Mouse (Mus musculus): Measurements from ENCODE around the gene Mmp17. TPM values are rescaled to one million over a fixed set of nuclear protein-coding genes. Genes with fewer than 3 reads are reported as not detected.
A peak's percentile ranks its signal among the peaks of the same experiment; 100 is the strongest.

Mmp17 gene
- total RNA-seq (2012; rRNA removed), result 0.92 and 1.1 TPM in 2 replicates
- 1 to 10 TPM in 1 of 2 experiments, not detected in 1; 1.6 TPM for polyA plus RNA-seq (2012; ENCODE audit: insufficient read depth in 1 of 2, insufficient read length in 2 of 2, low read depth in 1 of 2, low replicate concordance in 2 of 2, missing spikeins in 1 of 2)

GRCm38 (mm10) chr5:129583761-129584582 is at the start of gene Mmp17:
Mmp17 (plus strand) TSS chr5:129584169.
- peak; percentile 82 for DNase-seq (ENCODE audit: low read depth, low spot score)
- TF ChIP-seq SIN3A (IDR thresholded peaks at IDR 0.05; ENCODE audit: low read length) (peak; percentile 28; the same call in 1 of the 2 replicates), POLR2A (IDR thresholded peaks at IDR 0.05; ENCODE audit: control insufficient read depth in 1 of 2, insufficient read depth in 1 of 2, low read depth in 1 of 2, low read length in 2 of 2, poor library complexity in 1 of 2) (peak in 1 of 2 experiments; percentile 25; a peak in 2 of 4 replicates), POLR2AphosphoS2 (IDR thresholded peaks at IDR 0.05; ENCODE audit: low read length) (no peak), SMC3 (IDR thresholded peaks at IDR 0.05; ENCODE audit: low read depth, low read length) (peak; percentile 50), RAD21 (IDR thresholded peaks at IDR 0.05; ENCODE audit: low read depth, low read length) (peak; percentile 52), HCFC1 (IDR thresholded peaks at IDR 0.05; ENCODE audit: low read depth, low read length) (no peak), TBP (IDR thresholded peaks at IDR 0.05; ENCODE audit: low read depth, low read length) (no peak), RCOR1 (IDR thresholded peaks at IDR 0.05; ENCODE audit: low read depth, low read length) (no peak), POLR2AphosphoS5 (IDR thresholded peaks at IDR 0.05; ENCODE audit: borderline replicate concordance, low read depth, low read length) (no peak), USF2 (IDR thresholded peaks at IDR 0.05; ENCODE audit: borderline replicate concordance in 1 of 2, insufficient read depth in 1 of 2, low read depth in 1 of 2, low read length in 2 of 2) (no peak), ZC3H11A (IDR thresholded peaks at IDR 0.05; ENCODE audit: low read depth, low read length) (peak; percentile 29; the same call in 1 of the 2 replicates), MAZ (IDR thresholded peaks at IDR 0.05; ENCODE audit: low read depth, low read length) (peak; percentile 70; the same call in 1 of the 2 replicates), MYC (IDR thresholded peaks at IDR 0.05; ENCODE audit: low read depth, low read length) (no peak), EP300 (IDR thresholded peaks at IDR 0.05; ENCODE audit: low read depth in 1 of 2, low read length in 2 of 2) (no peak), BHLHE40 (IDR thresholded peaks at IDR 0.05; ENCODE audit: borderline replicate concordance, low read depth, low read length) (no peak), ZMIZ1 (IDR thresholded peaks at IDR 0.05; ENCODE audit: low read depth, low read length) (no peak), CTCF (IDR thresholded peaks at IDR 0.05 in 2 of 3, conservative IDR thresholded peaks at IDR 0.05 in 1 of 3; ENCODE audit: control insufficient read depth in 1 of 3, insufficient read depth in 1 of 3, low read depth in 2 of 3, low read length in 3 of 3, poor library complexity in 1 of 3, severe bottlenecking in 1 of 3) (peak in 2 of 3 experiments; percentile 62 to 74; a peak in 5 of 6 replicates), ELF1 (IDR thresholded peaks at IDR 0.05; ENCODE audit: low read depth, low read length) (no peak), CHD2 (IDR thresholded peaks at IDR 0.05; ENCODE audit: low read length) (no peak), NRF1 (IDR thresholded peaks at IDR 0.05; ENCODE audit: insufficient read depth, low read depth, low read length, poor library complexity, severe bottlenecking) (no peak), ETS1 (IDR thresholded peaks at IDR 0.05; ENCODE audit: low read depth, low read length) (no peak), MYB (IDR thresholded peaks at IDR 0.05; ENCODE audit: low read depth, low read length) (no peak), TCF12 (IDR thresholded peaks at IDR 0.05; ENCODE audit: low read depth, low read length) (no peak), ZNF384 (IDR thresholded peaks at IDR 0.05; ENCODE audit: low read depth, low read length) (no peak), USF1 (IDR thresholded peaks at IDR 0.05; ENCODE audit: low read depth, low read length) (no peak), MXI1 (IDR thresholded peaks at IDR 0.05; ENCODE audit: low read depth, low read length) (no peak), NELFE (IDR thresholded peaks at IDR 0.05; ENCODE audit: low read depth, low read length) (peak; percentile 30; the same call in 1 of the 2 replicates), MAFK (IDR thresholded peaks at IDR 0.05; ENCODE audit: borderline replicate concordance, low read depth, low read length) (no peak)
- H3K9me3 ChIP-seq (replicated peaks; ENCODE audit: insufficient read depth, low read length), result no peaks in the 10 kb centered on the region
- H3K36me3 ChIP-seq (ENCODE audit: control insufficient read depth in 1 of 2, insufficient read depth in 2 of 2, low read length in 2 of 2), result no peaks in the 10 kb centered on the region
- H3K27me3 ChIP-seq (ENCODE audit: control insufficient read depth in 1 of 2, insufficient read depth in 2 of 2, low read length in 2 of 2), result no peaks in the 10 kb centered on the region; a peak in 1 of 4 replicates
- H3K27ac ChIP-seq (ENCODE audit: control insufficient read depth, low read depth, low read length), result peak within 1 kb of the TSS; percentile 30; the same call in 1 of the 2 replicates
- H3K9ac ChIP-seq (ENCODE audit: control insufficient read depth, low read depth, low read length, poor library complexity, severe bottlenecking), result peak within 1 kb of the TSS; percentile 78
- H3K4me1 ChIP-seq (ENCODE audit: control insufficient read depth in 1 of 2, insufficient read depth in 2 of 2, low read length in 2 of 2), result no peaks in the 10 kb centered on the region
- no peaks in the 10 kb centered on the region; the same call in 1 of the 2 replicates for H3K79me2 ChIP-seq (ENCODE audit: control insufficient read depth, insufficient read depth, low read length, poor library complexity)
- peak within 1 kb of the TSS; percentile 61 to 97 for H3K4me3 ChIP-seq (ENCODE audit: control insufficient read depth in 1 of 2, insufficient read depth in 1 of 2, low read depth in 2 of 2, low read length in 2 of 2)

Data from MEL (cell line).